Mouse (Mus musculus): ENCODE results near the gene Agap3.

Gene Agap3

DNA sequence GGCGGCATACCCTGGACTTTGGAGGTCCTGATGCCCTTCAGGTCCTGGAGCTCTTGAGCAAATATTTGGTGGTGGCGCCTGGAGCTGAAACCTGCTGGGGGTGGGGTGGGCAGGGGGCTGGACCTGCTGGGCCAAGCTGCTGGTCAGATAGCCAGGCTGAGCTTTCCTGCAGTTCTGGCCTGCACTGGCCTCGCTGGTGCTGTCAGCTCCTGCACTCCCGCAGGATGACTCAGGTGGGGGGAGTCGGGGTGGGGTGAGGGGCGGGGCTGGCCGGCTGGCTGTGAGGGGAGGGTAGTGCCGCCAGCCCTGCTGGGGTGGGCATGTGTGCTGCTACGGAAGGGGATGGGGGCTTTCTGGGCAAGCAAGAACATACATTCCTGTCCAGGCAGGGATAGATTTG, 23.4 kb upstream of the Agap3 start:
- DNase-seq (ENCODE audit: low spot score in 2 of 2) = no peak

- DNase-seq (ENCODE audit: low spot score in 2 of 2) = no peak
Observed at GRCm38 (mm10) chr5:24433993-24434392, 18.0 kb upstream of the Agap3 start.

- DNase-seq (ENCODE audit: low spot score in 2 of 2) = no peak
Observed at GRCm38 (mm10) chr5:24441187-24441586, 10.8 kb upstream of the Agap3 start.

GRCm38 (mm10) chr5:24442029-24442428, 9.9 kb upstream of the Agap3 start:
- no peak for DNase-seq (ENCODE audit: low spot score in 2 of 2)

- DNase-seq (ENCODE audit: low spot score in 2 of 2) = no peak
Observed at GRCm38 (mm10) chr5:24443204-24443603, 8.8 kb upstream of the Agap3 start.

DNA sequence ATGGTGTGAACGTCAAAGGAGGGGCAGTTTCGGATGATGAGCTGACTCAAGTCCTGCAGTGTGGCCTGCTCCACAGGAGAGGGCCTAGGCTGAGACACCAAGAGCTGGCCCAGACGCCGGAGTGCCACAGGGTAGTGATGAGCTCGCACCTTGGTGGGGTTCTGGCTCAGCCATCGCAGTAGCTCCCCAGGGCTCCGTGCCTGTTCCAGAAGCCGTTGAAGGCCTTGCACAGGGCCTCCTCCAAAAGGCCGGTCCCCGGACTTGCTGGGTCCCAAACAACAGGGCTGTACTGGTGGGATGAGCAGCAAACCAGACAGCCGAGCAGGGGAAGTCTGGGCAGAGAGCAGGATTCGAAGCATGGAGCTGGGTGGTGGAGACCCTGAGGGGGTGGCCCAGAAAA, 8.1 kb upstream of the Agap3 start:
- DNase-seq (ENCODE audit: low spot score in 2 of 2) = no peak

- peak; percentile 93 to 94 for DNase-seq (ENCODE audit: low spot score in 2 of 2)
Observed at GRCm38 (mm10) chr5:24444746-24445427, 7.1 kb upstream of the Agap3 start, which contains the start of gene Fastk. Gene Fastk (minus strand): TSS chr5:24445287.

DNA sequence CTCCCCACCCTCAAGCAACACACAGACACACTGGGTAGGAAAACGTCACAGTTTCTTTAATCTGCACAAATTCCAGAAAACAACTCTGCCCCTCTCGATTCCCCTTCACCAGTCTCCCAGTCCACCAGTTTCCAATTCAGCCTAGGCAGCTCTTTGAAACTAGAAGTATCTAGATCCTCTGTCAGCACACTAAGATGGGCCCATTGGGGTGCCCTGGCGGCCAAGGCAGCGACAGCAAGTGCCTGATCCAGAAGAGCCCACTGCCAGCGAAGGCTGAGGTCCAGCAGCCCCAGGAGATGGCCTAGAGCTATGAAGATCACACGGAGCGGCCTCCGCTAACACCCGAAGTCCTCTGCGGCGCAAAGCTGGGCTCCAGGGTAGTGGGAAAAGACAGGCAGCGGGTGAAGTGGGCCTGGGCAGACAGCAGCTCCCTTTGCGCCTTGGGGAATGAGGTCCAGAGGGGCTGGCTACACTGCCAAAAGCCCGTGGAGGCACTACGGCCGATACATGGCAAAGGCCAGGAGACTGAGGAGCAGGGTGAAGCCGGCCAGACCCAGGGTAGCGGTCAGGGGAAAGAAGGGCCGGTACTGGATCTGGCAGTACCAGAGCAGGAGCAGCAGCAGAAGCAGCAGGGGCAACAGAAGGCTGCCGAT, 6.4 kb upstream of the Agap3 start:
- no peak for DNase-seq (ENCODE audit: low spot score in 2 of 2)

GRCm38 (mm10) chr5:24446630-24447029, 5.3 kb upstream of the Agap3 start:
- no peak for DNase-seq (ENCODE audit: low spot score in 2 of 2)

DNA sequence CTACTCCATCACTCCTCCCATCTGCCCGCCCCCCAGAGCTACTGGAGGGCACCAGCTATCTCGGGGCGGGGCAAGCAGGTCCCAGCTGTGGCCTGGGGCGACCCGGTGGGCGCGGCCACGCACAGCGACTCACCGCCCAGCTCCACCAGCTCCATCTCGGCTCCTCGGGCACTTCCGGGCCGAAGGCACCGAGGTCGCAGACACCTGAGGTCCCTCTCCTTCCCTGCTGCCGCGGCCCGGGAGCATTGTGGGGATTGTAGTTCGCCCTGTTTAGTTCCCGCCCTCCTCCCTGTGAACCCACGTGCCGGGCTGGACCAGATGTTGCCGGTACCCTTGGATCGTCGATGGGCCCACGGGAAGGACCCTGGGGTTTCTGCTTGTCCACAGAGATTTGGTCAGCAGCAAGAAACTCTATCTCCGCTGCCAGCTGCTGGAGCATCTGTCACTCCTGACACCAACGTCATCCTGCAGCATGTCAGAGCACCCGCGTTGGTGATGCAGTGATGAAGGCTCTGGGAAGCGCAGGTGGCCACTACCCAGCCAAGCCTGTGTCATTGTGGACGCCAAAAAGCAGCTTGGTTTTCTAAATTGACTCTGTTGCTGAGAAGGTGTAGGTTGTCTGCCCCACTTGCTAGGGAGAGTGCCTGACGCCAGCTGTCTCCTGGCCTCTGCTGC, 4.2 kb upstream of the Agap3 start, which contains the start of gene Tmub1:
Gene Tmub1 (minus strand): TSS at position 231 of the 675 bp plus-strand sequence.
- DNase-seq (ENCODE audit: low spot score in 2 of 2) = peak; percentile 84 to 87

GRCm38 (mm10) chr5:24451264-24452029, 530 bp upstream of the Agap3 start:
- peak; percentile 83 to 87 for DNase-seq (ENCODE audit: low spot score in 2 of 2)

- peak in 1 of 2 experiments; percentile 26 for DNase-seq (ENCODE audit: low spot score in 2 of 2)
Observed at GRCm38 (mm10) chr5:24452691-24453233, 785 bp downstream of the Agap3 start.

GRCm38 (mm10) chr5:24453283-24453984, 1.5 kb downstream of the Agap3 start:
- no peak for DNase-seq (ENCODE audit: low spot score in 2 of 2)

DNA sequence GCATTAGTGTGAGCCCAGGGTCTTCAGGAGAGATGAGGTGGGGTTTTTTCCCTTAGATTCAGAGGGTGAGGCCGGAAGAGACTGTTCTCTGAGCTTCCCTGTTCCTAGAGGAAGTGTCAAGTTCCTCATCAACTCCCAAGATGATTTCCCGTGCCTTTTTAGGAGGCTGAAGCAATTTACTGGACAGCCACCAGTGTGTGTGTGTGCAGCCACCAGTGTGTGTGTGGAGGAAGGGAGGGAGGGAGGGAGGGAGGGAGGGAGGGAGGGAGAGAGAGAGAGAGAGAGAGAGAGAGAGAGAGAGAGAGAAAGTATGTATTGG, 2.0 kb downstream of the Agap3 start:
- peak in 1 of 2 experiments; percentile 31 for DNase-seq (ENCODE audit: low spot score in 2 of 2)

DNA sequence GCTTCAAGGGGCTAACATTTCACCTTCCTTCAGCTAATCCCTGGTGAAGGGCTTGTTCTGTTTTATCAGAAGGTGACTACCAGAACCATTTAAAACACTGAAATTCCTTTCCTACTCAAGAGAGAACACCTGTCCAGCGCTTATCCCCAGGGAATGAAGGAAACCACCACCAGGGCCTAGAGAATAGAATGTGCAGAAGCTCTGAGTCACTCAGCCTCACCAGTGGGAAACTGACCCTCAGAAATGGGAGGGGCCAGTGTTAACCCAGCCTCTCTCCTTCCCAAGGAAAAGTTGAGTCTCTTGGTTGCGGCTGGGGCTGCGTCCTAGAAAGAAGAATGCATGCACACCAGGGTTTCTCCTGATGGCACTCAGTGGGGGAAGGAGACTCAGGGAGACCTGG, 3.1 kb downstream of the Agap3 start:
- DNase-seq (ENCODE audit: low spot score in 2 of 2) = no peak

- DNase-seq (ENCODE audit: low spot score in 2 of 2) = no peak
Observed at GRCm38 (mm10) chr5:24455613-24456012, 3.6 kb downstream of the Agap3 start.

DNA sequence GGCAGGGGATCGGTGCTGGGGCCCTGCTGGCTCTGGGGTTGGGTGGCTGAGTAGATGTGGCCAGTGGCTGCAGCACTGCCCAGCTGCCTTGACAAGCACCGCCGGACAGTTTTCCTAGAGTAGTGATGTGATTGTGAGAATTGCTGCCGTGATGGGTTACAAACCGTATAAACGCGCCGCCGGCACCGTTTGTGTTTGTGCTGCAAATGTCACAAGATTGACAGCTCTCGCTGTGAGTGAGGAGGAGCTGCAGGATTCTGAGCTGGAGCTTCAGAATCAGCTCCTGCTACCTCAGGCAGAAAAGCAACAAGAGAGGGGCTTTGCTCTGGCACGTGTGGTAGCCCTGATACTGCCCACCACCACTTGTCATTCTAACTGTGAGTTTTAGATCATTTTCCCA, 14.8 kb downstream of the Agap3 start:
- no peak for DNase-seq (ENCODE audit: low spot score in 2 of 2)

GRCm38 (mm10) chr5:24470600-24470999, 18.6 kb downstream of the Agap3 start:
- peak in 1 of 2 experiments; percentile 65 for DNase-seq (ENCODE audit: low spot score in 2 of 2)

GRCm38 (mm10) chr5:24472884-24473619, 21.1 kb downstream of the Agap3 start:
- no peak for DNase-seq (ENCODE audit: low spot score in 2 of 2)

- no peak for DNase-seq (ENCODE audit: low spot score in 2 of 2)
Observed at GRCm38 (mm10) chr5:24474025-24474722, 22.2 kb downstream of the Agap3 start.
